Mouse (Mus musculus): Measurements from ENCODE around the gene Hist3h2ba. TPM values are rescaled to one million over a fixed set of nuclear protein-coding genes. Genes with fewer than 3 reads are reported as not detected.
A peak's percentile ranks its signal among the peaks of the same experiment; 100 is the strongest.

The Hist3h2ba gene
- total and polyA plus RNA-seq, 3 experiments = not detected

DNA sequence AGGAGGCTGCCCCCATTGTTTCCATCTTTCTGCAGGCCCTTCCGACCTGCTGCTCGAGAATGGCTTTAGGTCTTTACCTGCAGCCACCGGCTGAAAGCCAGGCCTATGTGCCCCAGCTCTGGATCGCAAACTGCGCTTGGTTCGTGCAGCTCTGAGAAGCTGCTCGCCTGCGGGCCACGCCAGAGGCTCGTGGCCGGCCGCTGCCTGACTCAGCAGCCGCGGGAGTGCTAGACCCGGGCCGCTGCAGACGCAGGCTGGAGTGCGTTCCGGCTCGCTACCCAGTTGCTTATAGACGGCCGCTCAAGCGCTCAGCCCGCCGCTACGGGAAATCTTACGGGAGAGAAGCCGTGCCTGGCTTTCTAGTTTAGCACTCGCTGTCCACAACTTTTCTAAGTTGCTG, 28.4 kb downstream of the Hist3h2ba start:
- Histone ChIP-seq H3K27ac (ENCODE audit: insufficient read depth, low read depth) (peak overlapping the region; percentile 40), H3K79me2 (replicated peaks; ENCODE audit: control insufficient read depth, extremely low read depth, insufficient read depth, poor library complexity, severe bottlenecking) (peaks cover 64% of the 10 kb centered on the region), H3K27me3 (replicated peaks) (no peaks in the 10 kb centered on the region), H3K4me1 (ENCODE audit: control insufficient read depth in 1 of 2, insufficient read depth in 2 of 2) (peaks cover 20 to 59% of the 10 kb centered on the region in 2 experiments), H3K36me3 (replicated peaks in 1 of 2; ENCODE audit: control insufficient read depth in 1 of 2, insufficient read depth in 1 of 2, low read length in 1 of 2) (peaks cover 2 to 45% of the 10 kb centered on the region in 2 experiments), H3K4me3 (replicated peaks in 1 of 3; ENCODE audit: low read depth in 2 of 3, low read length in 2 of 3, poor library complexity in 1 of 3) (peak overlapping the region; percentile 70 to 99 (median 96)), H3K4me2 (ENCODE audit: insufficient read depth, low read depth, poor library complexity, severe bottlenecking) (peak overlapping the region; percentile 62), H3K9ac (ENCODE audit: insufficient read depth, low read depth) (peak overlapping the region; percentile 86), H3K9me3 (replicated peaks; ENCODE audit: low read length) (no peaks in the 10 kb centered on the region)
- in situ Hi-C loops (cut with MboI; ENCODE audit: low pct_ligation_motif_present, low pct_unique_long_range_greater_than_20kb, low sequenced_read_pairs) = no loop called here
- dilution Hi-C loops (cut with MboI; ENCODE audit: extremely low pct_ligation_motif_present, extremely low pct_unique_long_range_greater_than_20kb, low sequenced_read_pairs) = no loop called here
- DNase-seq (ENCODE audit: extremely low read depth) = peak; percentile 39
- TF ChIP-seq CHD1 (IDR thresholded peaks at IDR 0.05; ENCODE audit: low read depth, low read length) (peak; percentile 55), ZNF384 (IDR thresholded peaks at IDR 0.05; ENCODE audit: low read depth, low read length) (no peak), UBTF (IDR thresholded peaks at IDR 0.05; ENCODE audit: low read depth, low read length) (0 out of 2 replicates have a peak, but pooled peaks have one; percentile 34), POLR2A (IDR thresholded peaks at IDR 0.05; ENCODE audit: low read depth, low read length) (no peak)

DNA sequence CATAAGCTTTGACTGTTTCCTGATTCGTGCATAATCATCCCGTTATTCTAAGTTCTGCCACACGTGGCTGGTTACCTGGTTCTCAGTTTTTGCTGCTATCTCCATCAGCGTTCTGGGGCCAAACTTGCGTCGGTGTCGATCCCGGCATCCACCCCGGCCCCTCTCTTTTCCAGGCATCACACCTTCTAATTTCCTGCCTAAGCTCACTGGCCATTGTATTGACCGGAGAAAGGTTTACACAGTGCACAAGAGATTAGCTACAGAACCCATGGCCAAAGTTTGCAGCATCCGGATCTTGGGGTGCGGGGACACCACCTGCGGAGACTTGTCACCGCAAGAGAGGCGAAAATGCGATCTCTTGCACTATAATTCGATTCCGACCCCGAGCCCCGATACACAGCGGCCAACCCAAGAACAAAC, 28.9 kb downstream of the Hist3h2ba start:
- H3K4me2 ChIP-seq (ENCODE audit: insufficient read depth, low read depth, poor library complexity, severe bottlenecking) = peak overlapping the region; percentile 62
- peaks cover 6 to 45% of the 10 kb centered on the region in 2 experiments for H3K36me3 ChIP-seq (replicated peaks in 1 of 2; ENCODE audit: control insufficient read depth in 1 of 2, insufficient read depth in 1 of 2, low read length in 1 of 2)
- H3K27ac ChIP-seq (ENCODE audit: insufficient read depth, low read depth) = peak overlapping the region; percentile 40
- peaks cover 62% of the 10 kb centered on the region for H3K79me2 ChIP-seq (replicated peaks; ENCODE audit: control insufficient read depth, extremely low read depth, insufficient read depth, poor library complexity, severe bottlenecking)
- in situ Hi-C loops (cut with MboI; ENCODE audit: low pct_ligation_motif_present, low pct_unique_long_range_greater_than_20kb, low sequenced_read_pairs) (no loop called here), dilution Hi-C loops (cut with MboI; ENCODE audit: extremely low pct_ligation_motif_present, extremely low pct_unique_long_range_greater_than_20kb, low sequenced_read_pairs) (no loop called here)
- H3K4me1 ChIP-seq (ENCODE audit: control insufficient read depth in 1 of 2, insufficient read depth in 2 of 2) = peaks cover 22 to 59% of the 10 kb centered on the region in 2 experiments
- H3K4me3 ChIP-seq (replicated peaks in 1 of 3; ENCODE audit: low read depth in 2 of 3, low read length in 2 of 3, poor library complexity in 1 of 3) = peak overlapping the region; percentile 70 to 99 (median 96)
- peak; percentile 31 for DNase-seq (ENCODE audit: extremely low read depth)
- H3K9ac ChIP-seq (ENCODE audit: insufficient read depth, low read depth) = peak overlapping the region; percentile 86
- no peaks in the 10 kb centered on the region for H3K9me3 ChIP-seq (replicated peaks; ENCODE audit: low read length)
- H3K27me3 ChIP-seq (replicated peaks) = no peaks in the 10 kb centered on the region
- TF ChIP-seq ZC3H11A (IDR thresholded peaks at IDR 0.05; ENCODE audit: low read depth, low read length) (no peak), RAD21 (IDR thresholded peaks at IDR 0.05; ENCODE audit: low read depth, low read length) (no peak), E2F4 (IDR thresholded peaks at IDR 0.05; ENCODE audit: insufficient replicate concordance, low read depth, low read length) (no peak), NELFE (IDR thresholded peaks at IDR 0.05; ENCODE audit: low read depth, low read length) (peak; percentile 95; the same call in 1 of the 2 replicates), CTCF (conservative IDR thresholded peaks at IDR 0.05 in 1 of 2, IDR thresholded peaks at IDR 0.05 in 1 of 2; ENCODE audit: low read depth in 2 of 2, low read length in 2 of 2) (no peak), POLR2A (IDR thresholded peaks at IDR 0.05; ENCODE audit: low read depth, low read length) (no peak), TCF12 (IDR thresholded peaks at IDR 0.05; ENCODE audit: low read depth, low read length) (no peak), JUND (conservative IDR thresholded peaks at IDR 0.05; ENCODE audit: low read depth, low read length) (no peak), MYC (IDR thresholded peaks at IDR 0.05; ENCODE audit: low read depth, low read length) (peak; percentile 73; the same call in 1 of the 2 replicates), BHLHE40 (IDR thresholded peaks at IDR 0.05; ENCODE audit: low read depth, low read length) (0 out of 2 replicates have a peak, but pooled peaks have one; percentile 2), MXI1 (IDR thresholded peaks at IDR 0.05; ENCODE audit: low read depth, low read length) (peak; percentile 71), CHD2 (IDR thresholded peaks at IDR 0.05; ENCODE audit: low read length) (no peak), ETS1 (conservative IDR thresholded peaks at IDR 0.05; ENCODE audit: low read depth, low read length) (peak; percentile 32; the same call in 1 of the 2 replicates), CHD1 (IDR thresholded peaks at IDR 0.05; ENCODE audit: low read depth, low read length) (0 out of 2 replicates have a peak, but pooled peaks have one; percentile 24), MAX (IDR thresholded peaks at IDR 0.05; ENCODE audit: low read length) (peak; percentile 78), SIN3A (IDR thresholded peaks at IDR 0.05; ENCODE audit: low read length) (no peak; the same call in 1 of the 2 replicates), ELF1 (IDR thresholded peaks at IDR 0.05; ENCODE audit: low read depth, low read length) (no peak)

Measured in CH12.LX (cell line).